Mouse (Mus musculus) right cerebral cortex, adult 2 months (tissue): ENCODE data around the gene Zc3hc1.

ENCODE experiments used
- DNase-seq, 2 experiments: peaks; one replicate each; pipeline ENCODE4 v3.0.0; 2021 to 2022; ENCODE audit warnings: low spot score in 2 of 2

The Zc3hc1 gene

DNA sequence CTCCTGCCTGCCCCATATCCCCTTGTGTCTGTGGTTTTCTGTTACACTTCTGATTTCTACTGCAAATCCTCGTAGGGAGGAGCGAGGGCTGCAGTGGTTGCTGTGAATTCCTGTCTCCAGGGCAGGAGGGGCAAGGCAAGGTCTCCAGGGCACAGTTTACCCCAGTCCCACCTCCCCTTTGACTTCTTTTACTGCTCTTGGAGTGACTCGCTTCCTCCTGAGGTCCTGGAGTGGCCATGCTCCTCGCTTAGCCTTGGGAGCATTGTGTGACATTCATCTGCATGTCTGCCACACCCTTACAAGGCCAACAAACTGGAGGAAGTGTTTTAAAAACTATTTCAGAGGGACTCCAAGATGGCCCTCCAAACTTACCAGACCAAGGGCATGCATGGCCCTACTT, 69.8 kb downstream of the Zc3hc1 start:
- DNase-seq, result no peak

DNA sequence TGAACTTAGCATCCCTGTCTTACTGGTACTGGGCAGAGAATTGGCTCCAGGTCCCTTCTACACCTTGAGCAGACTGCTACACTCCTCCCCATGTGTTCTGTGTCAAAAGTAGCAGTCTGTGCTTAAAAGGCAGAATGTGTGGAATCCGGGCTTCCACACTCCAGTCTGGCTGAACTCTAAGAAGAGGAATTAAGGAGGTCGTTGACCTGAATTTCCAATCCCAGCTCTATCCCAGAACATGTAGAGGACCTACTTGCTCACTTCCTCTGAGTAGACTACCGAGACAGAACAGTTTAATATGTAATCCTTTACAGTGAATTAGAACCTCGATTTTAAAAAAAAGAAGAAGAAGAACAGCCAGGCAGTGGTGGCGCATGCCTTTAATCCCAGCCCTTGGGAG, 71.6 kb downstream of the Zc3hc1 start:
- no peak for DNase-seq
